Mouse (Mus musculus) left cerebral cortex, postnatal 4 days (tissue): ENCODE data around the gene Arid1a. TPM values are rescaled to one million over a fixed set of nuclear protein-coding genes. Genes with fewer than 3 reads are reported as not detected.
A peak's percentile ranks its signal among the peaks of the same experiment; 100 is the strongest.

Experiments
- DNase-seq: peaks from one replicate; pipeline ENCODE4 v3.0.0-alpha.2; 2022
- intact Hi-C: fragments of 180-260 bp; cut with DNase I; formaldehyde crosslinking; loops from one replicate; pipeline ENCODE4 v1.15.1; 2025
- total RNA-seq, 2 experiments: library from RNA; stranded (reverse); gene quantifications; 2 replicates each; pipeline ENCODE4 v1.2.3; 2021

Arid1a gene
- total RNA-seq, 2 experiments from 2014 or later: 114 to 121 TPM

DNA sequence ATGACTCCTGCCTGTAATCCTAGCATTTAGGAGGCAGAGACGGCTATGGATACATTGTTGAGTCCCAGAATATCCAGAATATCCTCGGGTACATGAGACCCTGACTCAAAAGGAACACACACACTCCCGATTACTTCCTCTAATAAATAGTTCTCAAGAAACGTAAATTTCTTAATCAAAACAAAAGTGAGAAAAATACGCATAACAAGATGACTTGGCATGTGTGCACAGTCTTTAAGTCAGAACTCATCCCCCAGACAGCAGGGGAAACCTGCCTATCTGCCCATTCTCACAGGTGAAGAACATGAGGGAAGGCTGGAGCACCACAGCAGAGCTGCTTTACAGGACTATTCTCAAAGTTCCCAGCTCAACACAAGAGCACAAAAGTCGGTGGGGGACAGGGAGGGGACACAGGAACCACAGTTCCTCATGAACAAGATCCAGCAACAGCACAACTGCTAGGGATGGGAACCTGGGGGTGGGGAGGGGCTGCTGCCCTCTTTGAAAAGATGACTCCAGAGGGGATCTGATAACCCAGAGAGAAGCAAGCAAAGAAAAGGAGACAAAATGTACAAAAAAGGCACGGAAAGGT lies 6.3 kb downstream of the Arid1a start:
- no peak for DNase-seq
- intact Hi-C loops: no loop called here

DNA sequence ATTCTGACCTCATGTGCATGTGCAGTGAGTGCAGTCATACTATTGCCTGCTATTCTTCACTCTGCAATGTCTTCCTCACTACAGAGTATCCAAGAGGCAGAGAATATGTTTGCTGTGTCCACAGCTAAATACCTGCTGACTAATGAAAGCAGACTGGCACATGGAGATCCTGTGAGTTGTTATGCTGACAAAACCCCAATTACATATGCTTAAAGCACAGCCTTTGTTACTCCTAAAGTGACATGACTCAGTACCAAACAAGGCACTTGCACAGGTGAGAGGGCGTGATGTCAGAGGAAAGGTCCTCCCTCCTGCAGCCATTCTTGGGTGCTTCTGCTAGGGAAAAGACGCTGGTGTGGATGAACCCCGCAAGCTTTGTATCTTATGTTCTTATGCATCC lies 21.3 kb downstream of the Arid1a start:
- intact Hi-C loops: no loop called here
- DNase-seq: no peak

DNA sequence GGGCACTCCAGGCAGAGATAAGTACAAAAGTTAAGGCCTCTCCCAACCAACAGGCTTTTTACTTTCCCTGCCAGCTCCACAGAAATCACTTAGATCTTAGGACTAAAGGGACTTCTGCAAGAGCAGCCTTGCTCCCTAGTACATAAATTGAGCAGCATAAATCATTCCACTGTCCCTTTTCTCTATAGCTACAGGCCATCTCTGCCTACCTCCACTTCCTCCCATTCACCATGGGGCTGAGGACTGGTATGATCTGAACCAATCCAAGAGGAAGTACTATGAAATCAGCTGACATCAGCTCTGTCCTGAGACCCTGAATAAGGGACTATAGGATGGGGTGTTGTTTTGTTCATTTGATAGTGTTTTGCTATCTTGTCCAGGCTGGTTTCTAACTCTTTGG lies 26.4 kb downstream of the Arid1a start:
- no peak for DNase-seq
- intact Hi-C loops: no loop called here

DNA sequence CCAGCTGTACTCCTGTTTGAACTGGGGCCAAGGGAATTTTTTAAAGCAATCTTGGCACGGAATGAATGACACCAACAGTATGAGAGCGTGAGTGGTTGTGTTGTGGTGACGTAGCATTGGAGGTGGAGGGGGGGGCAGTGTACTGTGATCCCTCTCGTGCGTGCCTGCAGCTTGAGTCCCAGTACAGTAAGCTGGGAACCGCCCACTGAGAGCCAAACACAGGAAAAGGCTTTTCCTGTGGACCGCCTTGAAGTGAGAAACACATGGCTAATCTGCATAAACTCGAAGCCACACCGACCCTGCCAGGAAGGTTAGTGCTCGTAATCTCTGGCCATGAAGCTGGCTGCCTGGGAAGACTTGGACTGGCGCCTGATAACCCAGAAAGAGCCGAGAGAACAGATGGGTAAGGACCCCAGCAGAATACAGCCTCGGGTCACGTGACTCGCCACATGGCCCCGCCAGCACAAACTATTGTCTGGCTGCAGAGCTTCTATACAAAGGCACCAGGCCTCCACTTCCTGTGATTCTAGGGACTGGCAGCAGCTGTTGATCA lies 27.0 kb downstream of the Arid1a start:
- DNase-seq: peak; percentile 98
- intact Hi-C loops: no loop called here

DNA sequence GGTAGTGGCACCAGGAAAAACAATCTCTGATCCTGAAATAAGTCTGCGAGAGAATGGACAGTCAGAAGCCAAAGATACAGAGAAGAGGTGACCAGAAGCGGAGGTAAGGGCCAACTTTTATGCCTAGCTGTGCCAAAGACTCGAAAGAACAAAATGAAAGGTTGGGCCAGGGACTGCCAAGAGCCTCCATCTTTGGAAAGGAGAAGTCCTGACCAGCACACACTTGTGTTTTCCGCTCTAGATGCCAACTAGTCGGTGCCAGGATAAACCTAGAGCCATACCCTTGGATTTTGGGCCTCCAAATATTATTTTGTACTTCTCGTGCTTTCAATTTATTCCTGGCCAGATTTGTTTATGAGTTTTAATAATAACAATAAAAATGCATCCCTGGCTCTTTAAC lies 27.6 kb downstream of the Arid1a start:
- intact Hi-C loops: no loop called here
- DNase-seq: peak; percentile 5

DNA sequence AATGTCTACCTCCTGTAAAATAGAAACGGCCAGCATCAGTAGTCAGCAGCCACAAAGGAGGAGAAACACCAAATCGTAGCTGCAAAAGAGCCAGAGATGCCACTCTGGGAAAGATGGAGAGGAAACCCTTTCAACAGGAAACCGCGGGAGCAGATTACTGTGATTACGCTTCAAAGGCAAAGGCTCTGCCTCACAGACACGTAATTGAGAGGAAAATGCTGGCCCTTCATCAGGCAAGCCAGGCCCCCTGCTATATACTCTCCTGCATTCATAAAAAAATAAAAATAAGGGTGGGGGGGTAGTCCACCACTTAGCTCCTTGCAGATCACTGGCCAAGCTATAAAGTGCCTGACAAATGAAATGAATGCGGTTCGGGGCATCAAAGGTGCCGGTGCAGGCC lies 28.3 kb downstream of the Arid1a start:
- no peak for DNase-seq
- intact Hi-C loops: no loop called here

DNA sequence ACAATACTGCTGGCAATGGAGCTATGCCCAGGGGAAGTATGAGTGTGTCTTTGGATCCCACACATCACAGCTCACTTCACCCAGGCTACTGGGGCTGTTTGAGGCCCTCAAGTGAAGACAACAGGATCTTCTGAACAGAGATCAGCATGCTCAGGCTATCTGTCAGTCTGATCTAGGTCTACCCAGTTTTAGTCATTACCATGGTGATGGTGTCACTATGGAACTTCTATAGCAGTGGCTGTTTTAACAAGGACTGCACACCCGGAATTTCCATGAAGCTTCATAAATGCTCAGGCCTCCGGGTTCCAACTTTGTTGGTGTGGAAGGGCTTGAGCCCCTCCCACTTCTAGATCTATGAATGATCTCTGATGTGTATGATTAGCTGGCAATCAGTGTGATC lies 30.9 kb downstream of the Arid1a start:
- no peak for DNase-seq
- intact Hi-C loops: no loop called here

DNA sequence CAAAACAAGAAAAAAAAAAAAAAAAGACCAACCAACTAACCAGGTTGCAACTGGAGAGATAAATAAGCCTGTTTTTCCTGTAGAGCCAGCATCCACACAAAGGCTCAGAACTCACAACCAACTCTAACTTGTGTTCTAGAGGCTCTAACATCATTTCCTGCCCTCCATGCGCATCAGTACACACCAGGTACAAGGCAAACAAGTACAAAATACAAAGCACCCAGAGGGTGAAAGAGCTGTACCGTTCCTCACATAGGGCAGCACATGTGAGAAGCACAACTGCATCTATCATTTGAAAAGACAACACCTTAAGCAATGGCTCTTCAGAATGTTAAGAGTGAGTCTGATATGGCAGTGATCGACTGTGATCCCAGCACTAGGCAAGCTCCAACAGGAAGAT lies 36.8 kb downstream of the Arid1a start:
- no peak for DNase-seq
- intact Hi-C loops: no loop called here

DNA sequence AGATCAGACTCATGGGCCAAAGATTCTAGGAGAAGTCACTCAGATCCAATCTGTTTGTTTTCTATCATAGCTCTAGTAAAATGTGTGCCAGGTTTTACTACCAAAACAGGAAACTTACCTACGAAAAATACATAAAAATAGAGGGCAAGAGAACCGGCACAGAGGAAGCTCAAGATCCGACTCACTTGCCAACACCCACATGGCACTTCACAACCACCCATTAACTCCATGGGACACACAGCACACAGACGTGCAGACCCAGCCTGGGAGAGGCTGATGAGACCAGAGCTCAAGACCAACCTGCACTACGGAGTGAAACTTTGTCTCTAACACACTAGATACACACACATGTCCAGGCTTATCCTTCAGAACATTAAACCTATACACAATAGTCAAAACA lies 43.8 kb downstream of the Arid1a start:
- no peak for DNase-seq
- intact Hi-C loops: no loop called here

DNA sequence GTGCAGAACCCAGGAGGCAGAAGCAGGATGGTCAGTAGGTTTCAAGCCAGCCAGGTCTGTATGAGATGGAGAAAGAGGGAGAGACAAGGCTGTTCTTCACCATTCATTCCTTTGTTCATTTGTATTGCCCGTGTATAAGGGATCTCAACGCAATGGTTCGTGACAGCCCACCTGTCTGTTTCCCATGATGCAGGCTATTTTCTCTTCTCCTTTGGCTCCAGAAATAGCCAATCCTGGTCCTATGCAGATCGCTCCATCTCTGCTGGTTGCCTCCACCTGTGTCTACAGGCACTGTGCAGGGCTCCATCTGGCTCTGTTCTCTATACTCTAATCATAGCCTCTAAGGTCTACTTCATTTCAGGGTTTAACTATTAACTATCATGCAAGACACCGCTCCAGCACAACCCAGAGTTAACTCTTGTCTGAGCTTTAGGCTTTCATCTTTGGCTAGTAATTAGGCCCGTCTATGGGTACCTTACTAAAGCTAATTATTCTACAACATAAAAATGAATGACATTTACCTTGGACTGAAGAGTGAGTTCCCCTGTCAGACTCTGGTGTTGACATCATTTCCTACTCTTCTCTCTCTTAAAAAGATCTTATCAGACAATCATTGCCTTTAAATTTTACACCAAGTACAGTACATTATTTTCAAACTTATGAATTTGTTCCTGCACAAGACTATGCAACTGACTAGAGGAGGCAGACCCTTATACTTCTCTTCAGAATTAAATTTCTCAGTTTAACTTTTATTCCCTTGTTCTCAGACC lies 45.1 kb downstream of the Arid1a start:
- no peak for DNase-seq
- intact Hi-C loops: no loop called here

DNA sequence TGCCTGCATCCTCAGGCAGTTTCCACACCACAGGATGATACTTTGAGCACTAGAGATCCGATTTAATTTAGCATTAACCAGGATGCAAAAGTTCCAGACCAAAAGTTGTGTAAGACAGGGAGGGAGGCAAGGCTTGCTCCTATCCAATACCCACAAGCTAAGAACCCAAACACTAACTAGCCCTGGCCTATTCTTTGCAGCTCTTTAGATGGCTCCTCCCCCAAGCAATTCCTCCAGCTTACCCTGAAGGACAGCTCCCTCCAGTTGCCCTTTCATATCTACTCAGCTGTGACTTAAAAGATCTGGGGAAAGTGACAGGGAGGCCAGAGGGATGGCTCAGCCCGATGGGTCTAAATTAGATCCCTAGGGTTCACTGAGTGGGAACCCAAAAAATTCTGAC lies 47.2 kb downstream of the Arid1a start:
- no peak for DNase-seq
- intact Hi-C loops: no loop called here

DNA sequence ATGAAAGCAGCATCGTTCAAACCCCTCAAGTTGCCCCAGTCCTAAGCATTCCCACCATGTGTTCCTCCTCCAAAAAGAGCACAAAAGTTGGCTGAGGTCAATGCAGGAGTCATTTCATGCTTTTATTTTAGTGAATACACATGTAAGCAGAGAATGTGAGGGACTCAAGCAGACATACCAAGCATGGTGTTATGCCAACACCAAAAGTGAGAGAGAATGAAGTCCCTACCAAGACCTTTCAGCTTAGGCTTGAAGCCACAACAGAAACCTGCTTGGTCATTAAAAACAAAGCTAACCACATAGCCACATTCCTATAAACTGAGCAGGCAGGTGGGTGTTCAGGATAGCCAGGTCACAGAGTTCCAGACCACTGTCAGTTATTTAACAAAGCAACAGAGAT lies 49.1 kb downstream of the Arid1a start:
- intact Hi-C loops: no loop called here
- DNase-seq: no peak

DNA sequence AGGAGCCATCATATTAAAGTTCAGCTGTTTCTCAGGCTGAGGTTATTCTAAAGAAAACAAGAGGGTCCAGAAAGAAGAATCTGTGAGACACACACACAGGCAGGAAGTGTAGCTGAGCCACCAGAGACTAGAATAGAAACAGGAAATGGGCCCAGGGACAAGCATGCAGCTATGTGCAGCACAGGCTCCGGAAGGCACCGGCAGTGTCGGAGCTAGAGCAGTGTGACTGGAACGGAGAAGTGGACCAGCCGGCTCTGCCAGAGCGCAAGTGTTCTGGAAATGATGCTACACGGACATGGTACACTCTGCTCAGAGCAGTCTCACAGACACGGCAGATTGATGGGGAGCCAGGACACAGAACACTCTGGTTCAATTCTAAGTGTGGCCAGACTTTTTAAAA lies 49.6 kb downstream of the Arid1a start:
- no peak for DNase-seq
- intact Hi-C loops: no loop called here

DNA sequence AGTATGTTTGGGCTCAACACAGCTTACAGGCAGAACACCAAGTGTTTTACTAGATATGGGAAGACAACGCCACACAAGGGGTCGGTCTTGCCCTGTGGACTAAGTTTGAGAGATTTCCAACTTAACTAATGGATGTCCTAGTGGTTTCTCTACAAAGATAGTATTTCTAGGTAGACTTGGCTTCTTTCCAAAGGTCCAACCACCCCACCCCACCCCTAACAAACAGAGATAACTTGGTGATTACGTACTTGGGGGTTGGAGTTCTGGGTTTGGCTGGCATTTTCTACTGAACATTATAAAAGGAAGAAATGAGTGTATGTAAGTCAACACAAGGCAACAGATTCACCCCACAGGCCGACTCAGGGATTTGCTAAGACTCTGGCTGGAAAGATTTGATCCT lies 51.5 kb downstream of the Arid1a start:
- intact Hi-C loops: no loop called here
- no peak for DNase-seq

DNA sequence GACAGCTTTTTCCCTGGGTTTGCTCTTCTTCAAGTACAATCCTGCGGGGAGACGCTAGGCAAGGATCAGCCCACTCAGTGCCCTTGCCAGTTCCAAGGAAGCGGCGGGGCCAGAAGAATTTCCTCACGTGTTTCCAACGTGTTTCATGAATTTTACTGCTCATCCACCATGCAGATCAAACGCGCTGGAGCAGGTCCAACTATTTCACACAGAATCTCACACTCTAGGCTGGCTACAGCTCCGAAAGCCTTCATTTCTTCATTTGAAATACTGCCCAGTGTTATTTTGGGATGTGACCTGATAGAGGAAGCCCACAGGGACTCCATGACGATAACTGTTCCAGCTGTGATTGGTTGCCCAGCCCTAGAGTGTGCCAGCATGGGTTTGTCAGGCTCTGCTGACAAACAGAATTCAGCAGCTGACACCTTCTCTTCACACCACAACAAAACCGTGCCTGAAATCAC lies 55.6 kb downstream of the Arid1a start:
- intact Hi-C loops: no loop called here
- DNase-seq: peak; percentile 36

DNA sequence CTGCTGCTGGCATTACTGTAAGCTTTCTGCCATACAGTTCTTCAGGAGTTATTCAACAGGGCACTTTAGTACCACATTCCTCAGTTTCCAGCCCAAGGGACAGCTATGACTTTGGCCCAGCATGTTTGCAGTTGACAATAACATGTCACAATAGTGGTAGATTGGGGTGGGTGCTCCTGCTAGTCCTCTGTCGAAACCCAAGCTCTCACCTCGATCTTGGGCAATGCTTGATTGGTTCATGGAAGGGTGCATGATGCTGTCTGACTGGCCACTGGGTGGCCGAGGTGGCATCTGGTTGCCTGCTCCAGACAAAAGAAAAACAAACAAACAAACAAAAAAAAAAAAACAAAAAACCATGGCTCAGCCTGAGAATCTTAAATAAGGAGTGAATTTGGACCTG lies 61.2 kb downstream of the Arid1a start:
- intact Hi-C loops: no loop called here
- DNase-seq: no peak

DNA sequence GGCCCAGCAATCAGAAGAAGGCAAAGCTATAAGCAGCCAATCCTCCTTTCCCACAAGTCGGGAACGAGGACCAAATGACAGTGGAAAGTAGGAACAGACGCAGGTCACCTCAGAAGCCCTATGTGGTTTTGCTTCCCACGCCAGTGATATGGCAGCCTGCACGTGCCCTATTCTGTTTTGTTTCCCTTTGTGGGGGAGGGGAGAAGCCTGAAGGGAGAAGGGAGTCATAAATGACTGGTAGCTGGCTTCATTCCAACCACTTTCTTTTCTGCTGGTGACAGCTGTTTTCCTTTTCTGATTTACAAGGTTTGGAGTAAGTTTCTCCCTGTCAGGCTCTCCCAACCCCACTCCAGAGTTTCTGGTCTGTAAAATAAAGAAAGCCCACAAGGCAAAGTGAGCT lies 66.3 kb downstream of the Arid1a start:
- intact Hi-C loops: no loop called here
- DNase-seq: no peak

DNA sequence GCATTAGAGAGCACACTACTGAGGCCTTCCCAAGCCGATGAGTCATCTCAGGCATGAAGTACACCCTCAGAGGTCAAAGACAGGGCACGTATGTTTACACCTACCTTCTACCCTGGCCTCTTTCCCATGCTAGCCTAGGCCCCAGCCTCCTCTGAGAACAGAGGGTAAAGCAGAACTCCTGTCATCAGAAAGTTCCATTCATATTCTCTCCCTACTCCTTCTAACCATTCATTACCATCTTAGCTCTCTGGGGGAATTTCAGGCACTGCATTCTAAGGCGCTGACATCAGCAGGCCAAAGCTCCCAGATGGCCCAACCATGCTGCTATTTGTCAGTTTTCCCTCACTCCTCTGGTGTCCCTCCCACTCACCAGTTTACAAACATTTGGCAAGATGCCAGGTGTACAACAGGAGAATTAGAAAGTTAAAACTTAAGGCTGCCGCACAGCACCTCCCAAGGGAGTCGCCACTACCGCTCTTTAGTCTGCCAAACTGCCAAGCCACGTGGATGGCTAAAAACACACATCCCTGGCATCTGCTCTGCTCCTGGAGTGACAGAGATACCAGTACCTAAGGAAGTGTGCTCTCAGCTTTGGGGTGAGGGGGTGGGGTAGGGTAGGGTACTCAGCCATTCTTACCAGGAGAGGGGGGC lies 68.0 kb downstream of the Arid1a start:
- intact Hi-C loops: no loop called here
- no peak for DNase-seq

DNA sequence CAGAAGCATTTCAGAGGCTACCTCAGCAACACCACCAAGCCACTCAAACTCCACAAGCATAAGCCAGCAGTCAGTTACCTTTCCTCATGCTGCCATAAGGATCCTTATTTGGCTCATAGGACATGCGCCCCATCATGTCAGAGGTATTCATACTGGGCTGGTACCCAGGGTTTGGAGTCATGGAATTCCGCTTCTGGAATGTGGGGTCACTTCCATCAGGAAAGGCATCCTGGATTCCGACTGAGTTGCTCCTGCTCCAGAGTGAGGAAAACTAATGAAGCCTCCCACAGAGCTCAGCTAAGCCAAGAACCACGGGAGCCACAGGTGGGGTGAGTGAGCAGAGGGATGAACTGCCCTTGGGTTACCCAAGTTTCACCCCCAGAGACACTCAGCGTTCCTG lies 69.4 kb downstream of the Arid1a start:
- intact Hi-C loops: no loop called here

DNA sequence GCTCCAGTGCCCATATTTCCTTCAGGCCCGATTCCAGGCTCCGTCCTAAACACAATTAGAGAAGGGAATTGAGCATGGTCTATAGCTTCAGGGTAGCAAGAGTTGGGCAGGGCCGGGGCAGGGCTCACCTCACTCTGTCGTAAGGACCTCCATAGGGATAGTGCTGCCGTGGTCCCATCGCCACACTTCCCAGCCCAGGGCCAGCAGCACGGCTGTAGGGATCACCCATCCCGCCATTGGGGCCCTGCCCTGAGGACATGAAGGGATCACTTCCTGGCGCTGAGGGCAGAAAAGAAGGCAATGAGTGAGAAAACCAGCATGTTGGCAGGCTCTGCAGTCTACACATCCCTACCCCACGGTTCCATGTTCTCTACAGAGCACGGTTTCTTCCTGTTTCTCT lies 70.1 kb downstream of the Arid1a start:
- intact Hi-C loops: no loop called here
- DNase-seq: no peak

More for the DNA sequence above, 69.4 kb downstream of the Arid1a start:
- no peak for DNase-seq

DNA sequence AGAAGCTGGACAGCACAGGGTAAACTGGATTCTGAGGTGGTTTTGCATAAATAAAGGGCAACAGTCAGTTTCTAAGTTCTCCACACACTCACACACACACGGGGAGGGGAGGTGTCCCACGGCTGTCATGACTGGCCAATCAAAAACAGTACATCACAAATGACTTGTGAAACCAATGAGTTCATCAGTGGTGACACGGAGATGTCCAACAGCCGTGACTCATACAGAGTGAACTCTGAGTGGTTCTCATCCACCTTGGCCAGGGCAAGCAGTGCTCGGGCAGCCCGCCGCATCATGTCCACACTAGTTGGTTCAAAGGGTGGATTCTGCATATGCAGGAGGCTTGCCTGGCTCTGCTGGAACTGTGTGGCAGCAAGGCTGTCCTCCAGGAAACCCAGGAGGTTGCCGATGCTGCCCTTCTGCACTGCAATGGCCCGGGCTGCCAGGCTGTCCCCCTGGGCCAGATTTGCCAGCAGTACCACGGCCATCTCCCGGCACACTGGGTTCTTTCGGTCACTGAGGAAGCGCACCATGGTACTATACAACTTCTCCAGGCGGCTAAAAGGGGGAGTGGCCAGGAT lies 76.3 kb downstream of the Arid1a start:
- no peak for DNase-seq
- intact Hi-C loops: no loop called here

DNA sequence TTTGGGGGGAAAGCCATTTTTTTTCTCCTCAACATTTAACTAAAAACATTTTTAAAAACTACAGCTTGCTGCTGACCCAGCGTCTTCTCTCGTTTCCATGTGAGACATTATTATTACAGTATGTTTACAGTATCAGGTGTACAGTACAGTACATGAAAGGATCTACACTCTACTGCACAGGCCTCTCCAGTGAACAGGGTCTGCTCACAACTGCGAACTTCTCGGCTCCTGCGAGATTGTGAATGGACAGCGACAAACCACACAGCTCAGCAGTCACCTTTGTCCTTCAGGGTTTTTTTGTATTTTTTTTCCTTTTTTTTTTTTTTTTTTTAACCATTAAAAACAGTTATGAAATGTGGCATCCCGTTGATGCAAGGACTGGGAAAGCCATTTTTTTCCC lies 76.9 kb downstream of the Arid1a start:
- intact Hi-C loops: no loop called here
- DNase-seq: no peak
